Mouse (Mus musculus): ENCODE measurements around the gene 1700049E17Rik1. TPM values are rescaled to one million over a fixed set of nuclear protein-coding genes. Genes with fewer than 3 reads are reported as not detected.
"Not testable (repeated sequence)": the region's sequence is repeated elsewhere in the genome, so short reads cannot be mapped to it uniquely, and the experiment has no call there.

Gene 1700049E17Rik1
- total RNA-seq (2021) = not detected
- long read RNA-seq, experiment 1 = 0 reads
- long read RNA-seq, experiment 2 = 0 reads

DNA sequence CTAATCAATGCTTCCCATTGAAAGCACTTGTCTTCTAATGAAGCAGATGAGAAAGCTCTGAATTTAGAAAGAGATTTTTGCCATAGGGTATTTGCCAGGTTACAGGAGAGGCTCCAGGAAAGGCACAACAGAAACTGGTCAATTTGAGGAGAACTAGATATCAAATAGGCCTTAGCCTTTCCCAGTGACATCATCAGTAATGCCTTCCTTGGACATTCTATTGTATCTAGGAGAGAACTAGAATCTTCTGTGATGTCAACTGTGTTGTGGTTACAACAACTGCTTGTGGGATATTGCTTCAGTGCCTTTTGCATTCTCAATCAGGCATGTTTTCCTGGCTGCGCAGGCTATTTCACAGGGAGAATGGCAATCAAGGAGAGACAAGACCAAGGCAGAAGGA is at the start of gene 1700049E17Rik1:
Gene 1700049E17Rik1 (plus strand): TSS at position 301 of the 400 bp plus-strand sequence.
- not testable (repeated sequence) for DNase-seq (ENCODE audit: low spot score in 2 of 2); H3K27ac ChIP-seq; H3K4me3 ChIP-seq

DNA sequence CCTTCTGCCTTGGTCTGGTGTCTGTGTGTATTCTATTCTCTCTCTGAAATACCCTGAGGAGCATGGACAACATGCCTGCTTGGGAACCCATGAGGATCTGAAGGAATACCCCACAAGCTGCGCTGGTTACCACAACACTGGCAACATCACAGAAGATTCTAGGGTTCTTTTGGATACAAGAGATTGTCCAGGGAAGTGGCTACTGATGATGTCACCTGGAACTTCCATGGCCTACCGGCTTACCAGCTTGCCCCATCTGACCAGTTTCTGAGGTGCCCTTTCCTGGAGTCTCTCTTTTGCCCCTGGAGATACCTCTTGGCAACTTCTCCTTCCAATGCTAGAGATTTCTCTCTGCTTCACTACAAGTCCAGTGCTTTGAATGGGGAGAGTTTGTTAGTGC is 17.6 kb upstream of the 1700049E17Rik1 start, which contains the start of gene Gm7980:
Gene Gm7980 (minus strand): TSS at position 101 of the 400 bp plus-strand sequence.
- DNase-seq (ENCODE audit: low spot score in 2 of 2); H3K4me3 ChIP-seq; H3K27ac ChIP-seq: not testable (repeated sequence)

DNA sequence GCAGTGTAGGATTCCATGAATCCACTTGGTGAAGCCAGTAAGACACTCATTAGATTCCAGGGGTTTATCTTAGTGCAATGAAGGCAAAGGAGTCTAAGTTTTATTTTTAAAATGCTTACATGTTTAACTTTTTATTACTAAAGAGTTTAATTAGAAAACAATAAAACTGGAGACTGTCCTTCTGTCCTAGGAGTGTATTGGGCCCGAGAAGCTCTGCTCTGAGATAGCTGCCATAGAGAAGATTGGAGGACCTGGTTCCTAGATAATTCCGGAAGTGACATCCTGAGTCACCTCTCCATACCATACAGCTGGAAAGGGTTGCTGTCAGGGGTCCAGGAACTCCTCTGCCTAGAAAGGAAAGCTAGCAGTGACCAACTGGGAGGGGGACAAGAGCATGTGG is 18.9 kb downstream of the 1700049E17Rik1 start, which contains the start of gene 1700024B05Rik:
Gene 1700024B05Rik (plus strand): TSS at position 301 of the 400 bp plus-strand sequence.
- not testable (repeated sequence) for DNase-seq (ENCODE audit: low spot score in 2 of 2); H3K4me3 ChIP-seq; H3K27ac ChIP-seq

DNA sequence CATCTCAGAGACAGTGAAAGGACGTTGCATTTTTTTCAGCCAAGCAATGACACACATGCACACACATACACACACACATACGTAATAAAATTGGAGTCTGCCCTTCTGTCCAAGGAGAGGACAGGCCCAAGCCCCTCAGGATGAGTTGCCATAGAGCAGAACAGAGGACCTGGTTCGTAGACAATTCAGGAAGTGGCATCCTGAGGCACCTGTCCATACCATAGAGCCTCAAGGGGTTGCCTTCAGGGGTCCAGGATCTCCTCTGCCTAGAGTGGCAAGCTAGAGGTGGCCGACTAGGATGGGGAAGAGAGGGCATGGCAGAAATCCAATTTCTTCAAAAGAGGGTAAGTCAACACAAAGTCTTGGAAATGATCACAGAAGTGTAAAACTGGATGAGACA is 39.3 kb downstream of the 1700049E17Rik1 start:
- H3K4me3 ChIP-seq, H3K27ac ChIP-seq: not testable (repeated sequence)

DNA sequence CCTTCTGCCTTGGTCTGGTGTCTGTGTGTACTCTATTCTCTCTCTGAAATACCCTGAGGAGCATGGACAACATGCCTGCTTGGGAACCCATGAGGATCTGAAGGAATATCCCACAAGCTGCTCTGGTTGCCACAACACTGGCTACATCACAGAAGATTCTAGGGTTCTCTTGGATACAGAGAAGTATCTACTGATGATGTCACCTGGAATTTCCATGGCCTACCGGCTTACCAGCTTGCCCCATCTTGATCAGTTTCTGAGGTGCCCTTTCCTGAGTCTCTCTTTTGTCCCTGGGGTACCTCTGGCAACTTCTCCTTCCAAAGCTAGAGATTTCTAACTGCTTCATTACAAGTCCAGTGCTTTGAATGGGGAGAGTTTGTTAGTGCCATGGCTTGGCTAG is 43.1 kb downstream of the 1700049E17Rik1 start, which contains the start of gene Gm6401:
Gene Gm6401 (minus strand): TSS at position 101 of the 400 bp plus-strand sequence.
- not testable (repeated sequence) for DNase-seq (ENCODE audit: low spot score in 2 of 2); H3K4me3 ChIP-seq; H3K27ac ChIP-seq

More for the DNA sequence above, 39.3 kb downstream of the 1700049E17Rik1 start:
- not testable (repeated sequence) for DNase-seq (ENCODE audit: low spot score in 2 of 2)

DNA sequence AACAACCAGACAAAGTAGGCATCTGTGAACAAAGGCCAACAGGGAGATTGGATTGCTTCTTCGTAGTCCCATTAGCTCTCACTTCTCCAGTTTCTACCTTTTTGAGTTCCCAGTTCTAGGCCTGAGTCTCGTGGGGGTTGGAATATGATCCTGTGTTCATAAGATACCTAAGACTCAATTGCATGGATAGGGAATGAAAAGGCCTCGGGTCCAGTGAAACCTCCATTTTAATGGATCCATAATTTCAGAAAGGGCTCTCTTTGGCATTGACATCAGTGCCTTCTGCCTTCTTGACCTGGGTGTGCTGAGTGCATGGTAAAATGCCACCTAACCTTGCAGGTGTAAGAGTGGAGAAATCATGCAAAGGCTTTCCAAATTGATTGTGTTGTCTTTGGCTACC is 43.8 kb downstream of the 1700049E17Rik1 start:
- not testable (repeated sequence) for H3K4me3 ChIP-seq; H3K27ac ChIP-seq; DNase-seq (ENCODE audit: low spot score in 2 of 2)

Other genes with a start within 250 kb of the 1700049E17Rik1 start
- not detected for gene Gm8068, start 223.1 kb upstream of the 1700049E17Rik1 start, total RNA-seq (2021)
- gene Gm7929, start 174.3 kb upstream of the 1700049E17Rik1 start, total RNA-seq (2021) = not detected
- not detected for gene Gm47189, start 152.5 kb upstream of the 1700049E17Rik1 start, total RNA-seq (2021)
- not detected for gene Gm7980, start 17.7 kb upstream of the 1700049E17Rik1 start, total RNA-seq (2021)
- gene 1700024B05Rik, start 19.0 kb downstream of the 1700049E17Rik1 start, total RNA-seq (2021) = not detected
- gene Gm6401, start 43.0 kb downstream of the 1700049E17Rik1 start, total RNA-seq (2021) = not detected
- gene Gm3543, start 58.4 kb downstream of the 1700049E17Rik1 start, total RNA-seq (2021) = under 1 TPM; 0.88 to 1.00 TPM
- gene Gm7951, start 192.4 kb downstream of the 1700049E17Rik1 start, total RNA-seq (2021) = not detected
- not detected for gene Gm17027, start 237.7 kb downstream of the 1700049E17Rik1 start, total RNA-seq (2021)

All from layer of hippocampus, adult 2 months (tissue).